Mouse (Mus musculus): ENCODE results near the gene B3galt6. TPM values are rescaled to one million over a fixed set of nuclear protein-coding genes. Genes with fewer than 3 reads are reported as not detected.

Gene B3galt6
- total and polyA plus RNA-seq, 2 experiments = 2.6 to 2.8 TPM

GRCm38 (mm10) chr4:156023520-156023919 is 31.1 kb upstream of the B3galt6 start:
- H3K36me3 ChIP-seq (ENCODE audit: control insufficient read depth, insufficient read depth, low read length) = no peaks in the 10 kb centered on the region
- H3K4me1 ChIP-seq (ENCODE audit: control insufficient read depth, insufficient read depth, low read length) = no peaks in the 10 kb centered on the region
- H3K27me3 ChIP-seq (ENCODE audit: control insufficient read depth, insufficient read depth, low read length) = no peaks in the 10 kb centered on the region
- H3K9ac ChIP-seq (ENCODE audit: low read depth, low read length) = no peak overlapping the region
- TF ChIP-seq POLR2A (IDR thresholded peaks at IDR 0.05; ENCODE audit: extremely low read depth, insufficient read depth, low read length) (no peak), CTCF (IDR thresholded peaks at IDR 0.05; ENCODE audit: low read depth, low read length) (no peak)
- no peak overlapping the region for H3K4me3 ChIP-seq (ENCODE audit: insufficient read depth, low read depth, low read length)
- 90% methylated on average over 9 of the region's 9 CpGs for WGBS
- no peaks in the 10 kb centered on the region for H3K79me2 ChIP-seq (ENCODE audit: control insufficient read depth, insufficient read depth, low read length)
- no peak overlapping the region for H3K27ac ChIP-seq (replicated peaks; ENCODE audit: insufficient read depth, low read depth, low read length)
- DNase-seq (ENCODE audit: extremely low read depth, low read depth, low spot score) = no peak

GRCm38 (mm10) chr4:156021942-156022419 is 29.5 kb upstream of the B3galt6 start:
- TF ChIP-seq CTCF (IDR thresholded peaks at IDR 0.05; ENCODE audit: low read depth, low read length) (no peak), POLR2A (IDR thresholded peaks at IDR 0.05; ENCODE audit: extremely low read depth, insufficient read depth, low read length) (no peak)
- H3K4me3 ChIP-seq (ENCODE audit: insufficient read depth, low read depth, low read length) = no peak overlapping the region
- H3K4me1 ChIP-seq (ENCODE audit: control insufficient read depth, insufficient read depth, low read length) = no peaks in the 10 kb centered on the region
- no peaks in the 10 kb centered on the region for H3K36me3 ChIP-seq (ENCODE audit: control insufficient read depth, insufficient read depth, low read length)
- no peaks in the 10 kb centered on the region for H3K27me3 ChIP-seq (ENCODE audit: control insufficient read depth, insufficient read depth, low read length)
- DNase-seq (ENCODE audit: extremely low read depth, low read depth, low spot score) = no peak
- no peak overlapping the region for H3K9ac ChIP-seq (ENCODE audit: low read depth, low read length)
- H3K27ac ChIP-seq (replicated peaks; ENCODE audit: insufficient read depth, low read depth, low read length) = no peak overlapping the region
- H3K79me2 ChIP-seq (ENCODE audit: control insufficient read depth, insufficient read depth, low read length) = no peaks in the 10 kb centered on the region
- 65% methylated on average over 9 of the region's 9 CpGs for WGBS

- 78% methylated on average over 3 of the region's 3 CpGs for WGBS
- no peak for DNase-seq (ENCODE audit: extremely low read depth, low read depth, low spot score)
- Histone ChIP-seq H3K4me3 (ENCODE audit: insufficient read depth, low read depth, low read length) (no peak overlapping the region), H3K4me1 (ENCODE audit: control insufficient read depth, insufficient read depth, low read length) (no peaks in the 10 kb centered on the region), H3K9ac (ENCODE audit: low read depth, low read length) (no peak overlapping the region), H3K79me2 (ENCODE audit: control insufficient read depth, insufficient read depth, low read length) (no peaks in the 10 kb centered on the region), H3K27me3 (ENCODE audit: control insufficient read depth, insufficient read depth, low read length) (no peaks in the 10 kb centered on the region), H3K36me3 (ENCODE audit: control insufficient read depth, insufficient read depth, low read length) (no peaks in the 10 kb centered on the region), H3K27ac (replicated peaks; ENCODE audit: insufficient read depth, low read depth, low read length) (no peak overlapping the region)
- TF ChIP-seq CTCF (IDR thresholded peaks at IDR 0.05; ENCODE audit: low read depth, low read length) (no peak), POLR2A (IDR thresholded peaks at IDR 0.05; ENCODE audit: extremely low read depth, insufficient read depth, low read length) (no peak)
Observed at GRCm38 (mm10) chr4:156021381-156021780, 28.9 kb upstream of the B3galt6 start.

DNA sequence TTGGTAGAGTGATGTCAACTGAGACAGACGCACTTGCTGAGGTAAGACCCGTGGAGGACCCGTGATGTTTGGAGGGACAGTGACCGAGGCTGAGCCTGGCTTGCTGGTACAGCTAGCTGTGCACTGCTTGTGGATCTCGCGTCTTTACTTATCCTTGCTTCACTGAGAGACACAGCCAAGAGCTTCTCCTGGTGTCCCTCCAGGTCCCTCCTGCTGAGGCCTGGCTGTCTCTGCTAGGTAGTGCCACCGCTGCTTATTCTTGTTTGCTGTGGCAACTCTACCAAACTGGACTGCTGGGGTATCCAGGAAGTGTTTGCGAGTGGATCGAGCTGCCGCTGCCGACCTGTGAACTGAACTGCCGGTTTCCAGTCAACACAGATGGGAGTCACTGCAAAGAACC is 27.3 kb upstream of the B3galt6 start:
- Histone ChIP-seq H3K27ac (replicated peaks; ENCODE audit: insufficient read depth, low read depth, low read length) (no peak overlapping the region), H3K4me3 (ENCODE audit: insufficient read depth, low read depth, low read length) (no peak overlapping the region), H3K9ac (ENCODE audit: low read depth, low read length) (no peak overlapping the region), H3K27me3 (ENCODE audit: control insufficient read depth, insufficient read depth, low read length) (no peaks in the 10 kb centered on the region), H3K79me2 (ENCODE audit: control insufficient read depth, insufficient read depth, low read length) (no peaks in the 10 kb centered on the region), H3K36me3 (ENCODE audit: control insufficient read depth, insufficient read depth, low read length) (no peaks in the 10 kb centered on the region), H3K4me1 (ENCODE audit: control insufficient read depth, insufficient read depth, low read length) (no peaks in the 10 kb centered on the region)
- no peak for DNase-seq (ENCODE audit: extremely low read depth, low read depth, low spot score)
- TF ChIP-seq POLR2A (IDR thresholded peaks at IDR 0.05; ENCODE audit: extremely low read depth, insufficient read depth, low read length) (no peak), CTCF (IDR thresholded peaks at IDR 0.05; ENCODE audit: low read depth, low read length) (no peak)
- 90% methylated on average over 12 of the region's 12 CpGs for WGBS

GRCm38 (mm10) chr4:156014436-156014835 is 22.0 kb upstream of the B3galt6 start:
- no peak overlapping the region for H3K27ac ChIP-seq (replicated peaks; ENCODE audit: insufficient read depth, low read depth, low read length)
- peaks cover 21% of the 10 kb centered on the region for H3K36me3 ChIP-seq (ENCODE audit: control insufficient read depth, insufficient read depth, low read length)
- H3K4me1 ChIP-seq (ENCODE audit: control insufficient read depth, insufficient read depth, low read length) = no peaks in the 10 kb centered on the region
- no peak for DNase-seq (ENCODE audit: extremely low read depth, low read depth, low spot score)
- no peak overlapping the region for H3K4me3 ChIP-seq (ENCODE audit: insufficient read depth, low read depth, low read length)
- H3K27me3 ChIP-seq (ENCODE audit: control insufficient read depth, insufficient read depth, low read length) = no peaks in the 10 kb centered on the region
- no peak overlapping the region for H3K9ac ChIP-seq (ENCODE audit: low read depth, low read length)
- no peaks in the 10 kb centered on the region for H3K79me2 ChIP-seq (ENCODE audit: control insufficient read depth, insufficient read depth, low read length)
- WGBS = 93% methylated on average over 2 of the region's 2 CpGs
- TF ChIP-seq CTCF (IDR thresholded peaks at IDR 0.05; ENCODE audit: low read depth, low read length) (no peak), POLR2A (IDR thresholded peaks at IDR 0.05; ENCODE audit: extremely low read depth, insufficient read depth, low read length) (no peak)

DNA sequence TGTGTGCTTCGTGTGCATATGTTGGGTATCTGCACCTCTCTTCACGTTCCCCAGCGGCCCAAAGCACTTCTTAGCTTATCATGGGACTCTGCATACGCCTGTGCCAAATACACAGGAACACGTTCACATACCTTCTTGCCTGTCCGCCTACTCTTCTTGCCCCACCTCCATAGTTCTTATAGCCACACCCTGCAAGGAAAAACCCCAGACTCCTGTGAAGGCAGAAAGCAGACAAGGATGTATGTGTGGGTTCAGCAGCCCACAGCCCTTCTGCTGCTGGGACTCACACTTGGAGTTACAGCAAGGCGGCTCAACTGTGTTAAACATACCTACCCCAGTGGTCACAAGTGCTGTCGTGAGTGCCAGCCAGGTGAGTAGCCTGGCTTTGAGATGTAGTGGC is 21.2 kb upstream of the B3galt6 start, which contains the start of gene Tnfrsf4:
TSS of gene Tnfrsf4 (plus strand) at position 207 of the 400 bp plus-strand sequence.
- no peak within 1 kb of the TSS for H3K9ac ChIP-seq (ENCODE audit: low read depth, low read length)
- no peaks in the 10 kb centered on the region for H3K4me1 ChIP-seq (ENCODE audit: control insufficient read depth, insufficient read depth, low read length)
- H3K27me3 ChIP-seq (ENCODE audit: control insufficient read depth, insufficient read depth, low read length) = no peaks in the 10 kb centered on the region
- no peak for TF ChIP-seq POLR2A (IDR thresholded peaks at IDR 0.05; ENCODE audit: extremely low read depth, insufficient read depth, low read length)
- no peak for TF ChIP-seq CTCF (IDR thresholded peaks at IDR 0.05; ENCODE audit: low read depth, low read length)
- peaks cover 27% of the 10 kb centered on the region for H3K36me3 ChIP-seq (ENCODE audit: control insufficient read depth, insufficient read depth, low read length)
- no peak within 1 kb of the TSS for H3K27ac ChIP-seq (replicated peaks; ENCODE audit: insufficient read depth, low read depth, low read length)
- H3K79me2 ChIP-seq (ENCODE audit: control insufficient read depth, insufficient read depth, low read length) = no peaks in the 10 kb centered on the region
- H3K4me3 ChIP-seq (ENCODE audit: insufficient read depth, low read depth, low read length) = no peak within 1 kb of the TSS
- no peak for DNase-seq (ENCODE audit: extremely low read depth, low read depth, low spot score)
- 90% methylated on average over 8 of the region's 8 CpGs for WGBS

Data from liver, adult 2 months (tissue).